Mouse (Mus musculus) fat pad, adult 2 months (tissue): ENCODE data around the gene 2510039O18Rik.

ENCODE experiments used
- DNase-seq: peaks from one replicate; pipeline ENCODE4 v3.0.0-alpha.2; 2011; ENCODE audit warnings: low read depth, low spot score; ENCODE audit errors: extremely low read depth

2510039O18Rik gene

DNA sequence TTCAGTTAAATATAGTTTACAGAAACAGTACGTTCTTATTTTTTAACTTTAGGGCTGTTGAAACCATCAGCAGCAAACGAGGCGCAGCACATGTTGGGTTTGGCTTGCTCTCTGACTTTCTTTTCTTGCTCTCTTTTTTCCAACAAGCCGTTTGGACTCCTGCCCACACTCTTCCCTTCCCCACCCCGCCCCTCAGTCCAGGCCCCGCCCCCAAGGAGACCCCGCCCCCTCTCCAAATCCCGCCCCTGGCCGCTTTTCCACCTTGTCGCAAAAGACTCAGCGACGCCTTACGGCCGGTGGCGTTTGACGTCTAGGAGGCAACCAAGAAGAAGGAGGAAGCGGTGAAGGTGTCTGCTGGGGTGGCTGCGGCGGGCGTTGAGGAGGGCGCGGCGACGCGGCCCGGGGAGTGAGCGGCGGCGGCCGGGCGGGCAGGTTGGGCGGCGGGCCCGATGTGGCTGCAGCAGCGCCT, at the start of gene 2510039O18Rik:
2510039O18Rik (plus strand) TSS at position 320 of the 469 bp plus-strand sequence.
- DNase-seq = peak; percentile 31

DNA sequence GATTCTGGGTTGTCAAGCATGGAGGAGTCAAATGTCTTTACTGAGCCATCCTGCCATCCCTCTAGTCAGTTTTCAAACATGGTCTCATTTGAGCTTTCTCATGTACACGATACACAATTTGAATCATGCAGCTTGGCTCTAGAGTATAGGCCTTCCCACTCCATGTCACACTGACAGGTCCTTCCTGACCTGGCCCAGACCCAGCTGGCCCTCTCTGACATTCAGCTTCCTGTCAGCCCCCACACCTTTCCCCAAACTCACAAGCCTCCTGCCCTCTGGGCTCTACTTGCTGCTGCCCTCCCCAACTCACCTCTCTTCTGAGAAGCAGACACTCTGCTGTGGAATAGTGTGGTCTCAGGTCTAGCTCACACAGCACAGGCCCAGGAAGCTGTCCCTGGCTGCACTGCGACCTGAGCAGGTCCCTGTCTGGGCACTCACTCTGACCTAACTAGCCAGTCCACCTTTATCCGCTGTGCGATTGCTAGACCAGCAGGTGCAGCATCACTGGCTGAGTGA, 44.8 kb upstream of the 2510039O18Rik start:
- DNase-seq = no peak

DNA sequence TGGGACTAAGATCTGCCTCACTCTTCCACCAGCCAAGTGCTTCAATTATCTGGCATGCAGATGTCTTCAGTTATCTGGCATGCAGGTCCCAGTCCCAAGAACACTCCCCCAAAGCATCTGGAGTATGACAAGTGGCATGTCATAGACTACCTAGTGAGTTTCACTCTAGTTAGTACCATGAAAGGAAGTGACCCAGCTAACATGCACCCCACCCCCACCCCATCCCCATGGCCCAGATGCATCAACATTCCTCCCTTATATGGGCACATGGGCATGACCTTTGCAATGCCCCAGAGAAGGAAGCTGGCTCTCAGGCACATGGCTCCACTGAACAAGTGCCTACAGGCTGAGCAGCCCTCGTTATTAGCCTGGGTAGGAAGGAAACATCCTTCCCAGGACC, 44.3 kb upstream of the 2510039O18Rik start:
- DNase-seq = no peak

DNA sequence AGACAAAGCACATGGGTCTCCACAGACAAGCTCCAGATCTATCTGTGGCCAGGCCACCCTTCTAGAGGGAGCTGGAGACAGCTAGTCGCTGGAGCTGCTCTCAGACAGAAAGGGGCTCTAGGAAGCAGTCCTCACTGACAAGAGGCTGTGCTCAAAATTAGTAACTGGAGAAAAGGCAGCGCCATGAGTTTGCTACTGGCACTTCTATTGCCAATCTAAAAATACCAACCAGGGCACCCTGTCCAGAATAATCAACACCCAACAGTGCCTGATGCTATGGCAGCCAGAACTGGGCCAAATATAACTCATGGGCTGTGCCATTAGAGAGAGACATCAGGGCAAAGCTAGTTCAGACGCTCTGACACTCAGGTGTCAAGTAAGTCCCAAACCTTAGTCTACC, 43.3 kb upstream of the 2510039O18Rik start:
- DNase-seq = no peak

DNA sequence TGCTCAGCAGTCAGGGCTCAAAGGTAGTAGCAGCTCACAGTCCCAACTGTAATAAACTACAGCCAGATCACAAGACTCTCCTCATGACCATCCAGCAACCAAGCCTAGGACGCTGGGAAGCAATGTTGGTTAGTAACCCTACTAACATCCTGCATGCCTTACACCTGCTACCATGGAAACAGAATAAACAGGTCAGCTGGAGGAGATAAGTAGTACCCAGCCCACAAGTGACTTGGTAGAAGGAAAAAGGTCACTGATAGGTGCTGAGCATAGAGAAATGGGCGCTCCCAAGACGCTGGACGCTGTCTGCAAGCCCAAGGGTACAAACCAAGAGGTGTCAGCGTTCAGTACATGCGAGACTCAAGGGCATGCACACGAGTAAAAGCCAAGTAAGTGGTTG, 40.2 kb upstream of the 2510039O18Rik start:
- DNase-seq = no peak

DNA sequence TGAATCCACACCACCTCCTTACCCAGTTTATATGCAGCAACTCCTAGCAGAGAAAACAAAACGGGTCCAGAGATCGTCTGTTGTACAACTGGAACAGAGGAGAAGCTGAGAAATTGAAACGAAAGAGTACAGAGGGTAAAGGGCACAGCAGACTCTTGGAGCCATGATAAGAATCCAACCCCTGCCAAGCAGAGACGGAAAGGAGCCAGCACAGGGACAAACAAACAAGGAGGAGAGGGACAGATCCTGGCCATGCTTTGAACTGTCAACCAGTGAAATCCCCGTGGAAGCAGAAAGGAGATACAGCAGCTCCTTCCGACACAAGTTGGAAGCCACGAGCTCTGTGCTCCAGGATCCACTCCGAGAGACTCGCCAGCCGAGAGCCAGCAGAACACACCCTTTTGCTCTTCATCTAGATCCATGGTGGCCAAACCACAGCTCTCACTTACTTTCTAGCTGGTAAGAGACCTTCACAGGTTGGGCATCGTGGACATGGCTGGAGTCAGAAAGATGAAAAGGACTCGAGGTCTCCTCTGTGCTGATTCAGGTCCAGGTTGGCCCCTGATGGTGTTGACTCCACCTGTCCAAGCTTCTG, 37.7 kb upstream of the 2510039O18Rik start:
- DNase-seq = no peak

DNA sequence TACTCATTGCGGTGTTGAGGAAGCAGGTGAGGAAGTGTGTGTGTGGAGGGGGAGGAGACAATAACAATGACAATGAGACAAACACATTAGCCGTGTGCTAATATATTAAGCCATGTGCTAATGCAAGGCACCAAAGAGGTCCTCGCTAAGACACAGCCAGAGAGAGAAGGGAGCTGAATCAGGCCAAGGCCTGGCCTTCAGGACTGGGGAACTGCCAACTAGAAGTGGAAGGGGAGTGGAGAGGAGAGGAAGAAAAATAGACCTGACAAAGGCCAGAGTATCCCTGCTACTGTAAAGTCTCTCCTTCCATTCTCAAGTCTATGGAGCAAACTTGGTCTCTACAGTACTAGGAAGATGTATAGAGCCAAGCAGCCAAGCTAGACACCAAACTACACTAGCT, 37.1 kb upstream of the 2510039O18Rik start:
- DNase-seq = peak; percentile 16

DNA sequence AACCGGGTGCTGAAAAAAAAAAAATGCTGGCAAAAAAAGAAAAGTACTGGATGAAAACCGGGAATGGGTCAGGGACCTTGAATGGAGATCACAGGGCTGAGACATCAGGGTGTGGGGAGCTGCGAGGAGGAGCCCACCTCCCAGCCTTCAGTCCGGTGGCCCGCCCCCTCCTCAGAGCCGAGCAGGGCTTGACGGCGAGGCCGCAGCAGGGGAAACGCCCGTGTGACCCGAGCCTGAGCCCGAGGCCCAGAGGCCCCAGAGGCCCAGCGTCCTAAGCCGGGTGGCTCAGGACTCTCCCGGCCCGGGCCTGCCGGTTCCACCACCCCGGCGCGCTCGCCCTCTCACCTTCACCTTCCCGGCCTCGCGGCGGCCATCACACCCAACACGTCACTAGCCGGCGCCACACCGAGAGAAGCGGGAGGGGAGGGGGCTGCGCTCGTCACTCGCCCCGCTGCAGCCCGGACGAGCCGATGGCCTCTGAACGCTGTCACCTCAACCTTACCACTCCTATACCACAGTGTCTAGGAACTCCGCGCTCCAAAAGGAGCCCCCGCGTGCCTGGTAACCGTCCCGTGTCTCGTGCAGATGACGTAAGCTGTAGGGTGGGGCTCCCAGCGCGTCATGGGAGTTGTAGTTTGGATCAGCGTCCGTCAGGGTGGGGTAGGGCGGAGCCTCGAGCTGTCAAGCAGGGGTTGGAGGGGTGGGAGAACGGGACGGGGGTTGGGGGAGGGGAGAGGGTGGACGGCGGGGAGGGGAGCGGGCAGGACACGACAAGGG, 36.2 kb upstream of the 2510039O18Rik start, which contains the start of gene Mfn2:
Mfn2 (minus strand) TSS at position 392 of the 777 bp plus-strand sequence.
- peak; percentile 14 for DNase-seq

DNA sequence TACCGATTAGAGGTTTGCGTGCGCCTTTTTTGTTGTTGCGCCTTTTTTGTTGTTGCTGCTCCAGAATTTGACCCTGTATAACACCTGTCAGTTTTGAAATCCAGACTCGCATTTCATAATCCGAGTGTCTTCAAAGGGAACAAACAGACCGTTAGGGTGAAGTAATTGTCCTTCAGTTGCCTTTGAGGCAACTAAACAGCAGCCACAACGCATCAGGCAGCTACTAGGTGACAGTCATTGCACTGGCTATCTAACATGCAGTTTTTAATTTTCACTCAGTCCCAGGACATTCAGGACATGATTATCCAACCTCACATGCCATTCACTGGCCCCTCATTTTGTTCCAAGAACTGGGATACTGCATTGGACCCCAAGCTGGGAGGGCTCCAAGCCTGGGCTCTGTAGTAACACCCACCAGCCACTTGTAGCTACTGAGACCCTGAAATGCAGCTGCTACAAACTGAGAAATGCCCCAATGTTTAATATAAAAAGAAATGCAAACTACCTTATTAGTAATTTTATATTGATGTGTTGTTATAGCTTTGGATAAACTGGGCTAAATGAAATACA, 35.5 kb upstream of the 2510039O18Rik start:
- peak; percentile 49 for DNase-seq

DNA sequence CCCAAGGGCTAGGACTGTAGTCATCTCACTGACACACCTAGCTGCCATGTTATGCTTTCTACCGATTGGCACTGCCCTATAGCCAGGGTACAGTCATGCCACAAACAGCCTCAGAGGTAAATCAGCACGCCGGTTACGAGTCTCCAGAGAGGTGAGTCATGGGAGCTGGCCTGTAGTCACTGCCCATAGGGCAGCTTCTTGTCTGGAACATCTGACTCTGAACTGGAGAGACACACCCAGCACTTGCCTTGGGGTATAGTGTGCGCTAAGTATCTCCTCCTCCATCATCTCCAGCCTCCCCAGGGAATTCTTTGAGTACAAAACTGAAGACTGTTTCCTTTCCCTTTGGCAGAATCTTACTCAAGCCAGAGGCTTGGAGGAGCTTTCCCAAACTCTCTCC, 34.5 kb upstream of the 2510039O18Rik start:
- peak; percentile 37 for DNase-seq

DNA sequence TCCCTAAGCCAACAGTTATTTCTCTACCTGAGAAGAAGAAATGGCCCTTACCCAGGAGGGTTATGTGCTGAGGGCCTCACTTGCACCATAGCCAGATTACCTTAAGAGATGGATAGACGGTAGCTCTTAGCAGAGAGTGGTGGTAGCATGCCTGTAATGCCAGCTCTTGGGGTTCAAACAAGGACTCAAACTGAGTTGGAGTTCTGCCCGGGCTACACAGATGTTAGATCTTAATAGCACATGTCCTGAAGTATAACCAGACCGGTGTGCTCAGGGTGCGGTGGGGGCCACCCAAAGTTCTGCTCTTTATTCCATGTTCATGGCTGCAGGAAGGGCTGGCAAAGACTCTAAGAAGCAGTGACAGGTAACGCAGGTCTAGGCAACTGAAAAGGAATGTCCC, 31.2 kb upstream of the 2510039O18Rik start:
- no peak for DNase-seq

DNA sequence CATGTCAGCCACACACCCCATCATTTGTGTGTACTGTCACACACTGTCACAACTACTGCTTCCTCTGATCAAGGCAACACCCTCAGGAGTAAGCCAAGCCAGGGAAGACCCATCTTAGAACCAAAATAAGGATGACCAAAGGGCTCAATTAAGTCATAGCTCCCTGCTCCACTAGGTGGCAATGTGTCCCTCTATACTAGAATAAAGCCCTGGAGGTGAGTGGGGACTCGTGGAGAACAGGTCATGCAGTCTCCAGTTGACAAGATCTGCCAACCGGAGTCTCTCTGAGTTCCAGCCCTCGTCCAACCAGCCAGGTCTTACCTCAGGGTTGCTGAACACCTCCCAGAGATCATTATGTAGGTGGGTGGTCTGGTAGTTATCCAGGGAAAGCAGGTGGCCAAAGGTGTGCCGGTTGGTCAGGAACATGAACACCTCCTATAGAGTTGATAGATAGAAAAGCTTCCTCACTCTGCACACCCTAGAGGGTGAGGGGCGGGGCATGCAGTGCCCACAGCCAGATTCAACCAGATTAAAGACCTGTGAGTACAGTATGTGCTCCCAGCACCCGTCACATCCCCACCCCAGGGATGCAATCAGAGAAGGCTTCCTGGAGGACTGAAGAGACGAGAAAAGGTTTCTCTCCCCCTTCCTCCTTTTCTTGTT, 22.1 kb upstream of the 2510039O18Rik start:
- no peak for DNase-seq

DNA sequence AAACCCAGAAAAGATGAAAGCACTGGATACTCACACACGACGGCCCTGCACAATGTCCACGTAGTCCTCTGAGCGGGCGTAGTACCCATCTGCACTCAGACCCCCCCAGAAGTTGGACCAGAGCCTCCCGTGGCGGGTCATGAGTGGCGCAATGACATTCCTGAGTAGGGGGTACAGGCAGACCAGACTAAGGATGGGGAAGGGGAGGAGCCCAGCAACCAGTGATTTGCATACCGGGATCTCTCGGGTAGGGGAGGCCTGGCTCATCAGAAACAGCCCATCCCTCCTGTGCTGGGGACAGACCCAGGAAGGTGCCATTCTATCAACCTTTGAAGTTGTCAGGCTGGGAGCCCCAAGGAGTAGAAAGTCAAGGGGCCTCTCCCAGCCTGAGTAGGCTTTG, 19.7 kb upstream of the 2510039O18Rik start:
- no peak for DNase-seq

DNA sequence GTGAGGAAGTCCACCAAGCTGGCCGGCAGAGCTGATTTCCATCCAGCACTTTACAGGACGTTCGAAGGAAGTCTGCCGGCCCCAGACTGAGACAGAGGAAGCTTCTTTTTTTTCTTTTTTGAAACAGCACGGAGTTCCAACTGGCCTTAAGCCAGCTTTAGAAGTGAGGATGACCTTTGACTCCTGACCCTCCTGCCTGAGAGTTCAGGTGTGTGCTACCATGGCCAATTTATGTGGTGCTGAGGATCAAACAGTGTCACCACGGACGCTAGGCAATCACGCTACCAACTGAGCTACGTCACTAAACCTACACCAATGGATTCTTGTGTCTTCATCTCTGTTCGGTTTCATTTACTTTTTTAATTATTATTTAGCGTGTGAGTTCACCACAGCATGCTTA, 18.4 kb upstream of the 2510039O18Rik start:
- DNase-seq = no peak

DNA sequence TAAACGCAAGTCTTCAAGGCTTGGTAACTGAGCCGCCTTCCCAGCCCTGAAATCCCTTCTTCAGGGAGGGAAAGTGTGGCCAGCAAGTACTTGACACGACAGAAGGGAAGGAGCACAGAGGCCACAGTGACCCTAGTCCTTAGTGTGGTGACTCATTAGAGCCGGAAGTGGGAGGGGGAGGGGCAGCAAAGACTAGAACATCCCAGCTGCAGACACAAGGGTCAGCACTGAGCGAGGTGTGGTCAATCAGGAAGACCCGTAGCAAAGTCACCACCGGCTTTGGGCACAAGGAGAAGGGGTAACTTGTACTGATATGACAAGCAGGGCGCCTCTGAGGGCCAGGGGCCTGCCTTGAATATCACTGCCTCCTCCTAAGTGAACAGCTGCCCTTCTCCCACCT, 13.0 kb upstream of the 2510039O18Rik start:
- DNase-seq = no peak

DNA sequence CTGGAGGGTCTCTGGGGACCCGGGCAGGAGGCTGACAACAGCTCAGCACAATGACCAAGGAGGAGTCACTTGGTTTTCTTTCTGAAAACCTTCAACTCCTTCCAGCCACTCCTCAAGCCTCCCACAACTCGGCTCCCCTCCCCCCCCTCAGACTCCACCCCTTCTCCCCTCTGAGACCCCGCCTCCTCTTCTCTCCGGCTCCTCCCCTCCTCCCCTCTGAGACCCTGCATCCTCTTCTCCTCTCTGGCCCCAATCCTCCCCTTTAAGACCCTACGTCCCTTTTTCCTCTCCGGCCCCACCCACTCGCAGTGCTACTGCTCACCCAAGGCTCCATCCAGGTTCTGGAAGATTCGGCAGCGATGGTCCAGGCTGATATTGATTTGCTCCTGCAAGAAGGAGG, 12.6 kb upstream of the 2510039O18Rik start:
- DNase-seq = no peak

DNA sequence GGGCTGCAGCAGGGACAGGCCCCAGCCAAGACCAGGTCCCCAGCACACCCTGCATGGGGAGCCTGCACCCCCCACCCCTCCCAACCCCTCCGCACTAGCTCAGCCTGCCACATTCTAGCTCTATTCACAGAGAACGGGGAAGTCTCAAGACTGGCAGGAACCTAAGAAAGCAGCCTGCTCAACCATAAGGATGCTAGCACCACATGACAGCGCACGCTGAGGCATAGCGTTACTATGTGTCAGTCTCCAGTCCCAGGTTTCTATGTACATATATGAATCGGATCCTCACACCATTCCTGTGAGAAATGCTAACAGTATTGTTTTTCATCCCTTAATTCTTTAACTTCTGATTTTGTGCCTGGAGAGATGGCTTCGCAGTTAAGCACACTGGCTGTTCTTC, 12.2 kb upstream of the 2510039O18Rik start:
- DNase-seq = no peak

DNA sequence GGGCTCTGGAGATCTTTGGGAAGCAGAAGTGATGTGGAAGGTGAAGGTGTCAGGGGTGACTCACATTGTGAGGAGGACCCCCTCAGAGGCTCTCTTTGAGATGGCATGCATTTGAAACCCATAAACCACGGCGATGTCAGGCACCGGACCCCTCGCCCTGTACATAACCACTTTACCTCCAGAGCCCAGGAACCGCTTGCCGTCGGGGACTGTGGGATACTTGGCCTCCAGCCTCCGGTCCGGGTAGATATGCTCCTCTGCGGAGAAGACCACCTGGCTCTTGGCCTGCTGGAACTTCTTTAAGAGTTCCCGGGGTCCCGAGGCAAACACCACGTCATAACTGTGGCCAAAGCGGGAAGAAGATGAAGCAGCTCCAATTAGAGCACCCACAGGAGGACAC, 9.7 kb upstream of the 2510039O18Rik start:
- no peak for DNase-seq

DNA sequence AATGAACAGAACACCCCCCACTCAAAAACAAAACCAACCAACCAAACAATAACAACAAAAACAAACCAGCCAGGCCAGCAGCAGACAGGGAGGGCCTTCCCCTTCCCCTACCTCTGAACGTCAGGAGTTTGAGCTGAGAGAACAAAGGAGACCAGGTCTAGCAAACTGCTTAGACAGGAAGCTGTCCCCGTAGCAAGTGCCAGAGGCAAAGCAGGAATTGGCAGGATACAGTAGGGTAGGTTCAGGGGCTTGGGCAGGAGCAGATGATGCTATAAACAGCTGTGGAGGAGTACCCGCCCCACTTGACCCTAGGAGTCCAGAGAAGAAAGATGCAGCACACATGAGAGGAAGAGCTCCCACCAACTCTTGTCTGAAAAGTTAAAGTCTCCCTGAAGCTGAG, 6.6 kb upstream of the 2510039O18Rik start:
- no peak for DNase-seq

DNA sequence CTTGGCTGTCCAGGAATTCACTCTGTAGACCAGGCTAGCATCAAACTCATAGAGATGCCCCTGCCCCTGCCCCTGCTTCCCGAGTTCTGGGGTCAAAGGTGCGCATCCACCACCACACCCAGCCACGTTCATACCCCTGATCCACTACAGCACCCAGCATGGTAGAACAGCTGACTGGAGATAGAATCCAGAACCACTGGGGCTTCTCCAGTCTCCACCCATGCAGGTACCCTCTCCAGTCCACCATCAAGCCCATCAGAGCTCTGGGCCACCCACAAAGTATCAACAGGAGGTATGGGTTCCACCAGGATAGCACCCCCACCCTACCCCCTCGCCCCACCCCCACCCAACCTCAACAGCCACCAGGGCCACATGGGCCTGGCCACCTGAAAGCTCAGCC, 6.1 kb upstream of the 2510039O18Rik start:
- no peak for DNase-seq

DNA sequence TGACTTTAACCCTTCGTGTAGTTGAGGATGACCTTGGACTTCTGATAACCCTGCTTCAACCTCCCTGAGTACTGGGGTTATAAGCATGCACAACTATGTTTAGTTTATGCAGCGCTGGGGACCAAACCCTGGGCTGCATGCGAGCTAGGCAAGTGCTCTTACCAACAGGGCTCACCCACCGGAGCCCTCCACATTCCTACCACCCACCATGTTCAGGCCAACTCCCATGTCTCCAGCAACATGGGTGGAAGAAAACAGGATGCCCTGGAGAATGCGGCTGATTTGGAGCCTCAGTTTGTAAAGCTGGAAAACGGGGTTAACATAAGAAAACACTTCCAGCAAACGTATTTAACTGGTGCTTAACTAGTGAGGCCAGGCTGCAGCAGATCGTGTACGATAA, 4.8 kb upstream of the 2510039O18Rik start:
- no peak for DNase-seq
